15 mouse cellular contexts compared by ENCODE assay signal in genomic region chr2:144438424-144438823, GRCm38 (mm10).
DNase-seq lines count a peak whose midpoint lies in the region; ATAC-seq and TF ChIP-seq lines count a peak whose summit lies in the region.
"Had no signal": no experiment of that assay in that cellular context is flagged by ENCODE, and none has a peak within 500 bp of the region (broad histone marks: within the 10 kb centered on the region; RNA-seq: fewer than 3 reads in every experiment).

No protein-coding gene starts in this region.

- no peak for TF ChIP-seq EP300 in lung, postnatal 0 days (IDR thresholded peaks at IDR 0.05)
- no peak for TF ChIP-seq EP300 in MEL (IDR thresholded peaks at IDR 0.05; ENCODE audit: low read depth in 1 of 2, low read length in 2 of 2)
- TF ChIP-seq EP300 in liver, postnatal 0 days (IDR thresholded peaks at IDR 0.05; ENCODE audit: low read depth): no peak

- 62% methylated on average over 4 of the region's 4 CpGs for WGBS in lung, postnatal 0 days
- 49% methylated on average over 4 of the region's 4 CpGs for WGBS in liver, postnatal 0 days (ENCODE audit: insufficient replicate concordance)

- intact Hi-C loops in gastrocnemius, adult 2 months (cut with DNase I): no loop called here

- no peaks in the 10 kb centered on the region for H3K9me3 ChIP-seq in lung, postnatal 0 days (ENCODE audit: low read length)
- H3K9me3 ChIP-seq in MEL (replicated peaks; ENCODE audit: insufficient read depth, low read length): no peaks in the 10 kb centered on the region
- no peaks in the 10 kb centered on the region for H3K9me3 ChIP-seq in liver, postnatal 0 days (ENCODE audit: low read length)
- H3K9me3 ChIP-seq: embryonic facial prominence, embryonic 15.5 days; heart, embryonic 13.5 days; limb, embryonic 12.5 days; neural tube, embryonic 12.5 days had no signal

- peak; percentile 35 for TF ChIP-seq CTCF in gastrocnemius, adult 2 months (IDR thresholded peaks at IDR 0.05)
- TF ChIP-seq CTCF in lung, postnatal 0 days (IDR thresholded peaks at IDR 0.05): peak; percentile 44
- TF ChIP-seq CTCF in MEL (IDR thresholded peaks at IDR 0.05 in 2 of 3, conservative IDR thresholded peaks at IDR 0.05 in 1 of 3; ENCODE audit: control insufficient read depth in 1 of 3, insufficient read depth in 1 of 3, low read depth in 2 of 3, low read length in 3 of 3, poor library complexity in 1 of 3, severe bottlenecking in 1 of 3): peak; percentile 59 to 73 (median 62)
- peak; percentile 66 for TF ChIP-seq CTCF in liver, postnatal 0 days (IDR thresholded peaks at IDR 0.05; ENCODE audit: low read depth)

- H3K4me2 ChIP-seq in lung, postnatal 0 days (replicated peaks; ENCODE audit: low read depth, low read length): no peak overlapping the region
- H3K4me2 ChIP-seq in liver, postnatal 0 days (ENCODE audit: low read depth, low read length): no peak overlapping the region
- H3K4me2 ChIP-seq: embryonic facial prominence, embryonic 15.5 days; heart, embryonic 13.5 days; limb, embryonic 12.5 days; neural tube, embryonic 12.5 days had no signal

- no peak overlapping the region for H3K4me3 ChIP-seq in gastrocnemius, adult 2 months
- no peak overlapping the region for H3K4me3 ChIP-seq in lung, postnatal 0 days (ENCODE audit: low read depth, low read length)
- no peak overlapping the region for H3K4me3 ChIP-seq in MEL (ENCODE audit: control insufficient read depth in 1 of 2, insufficient read depth in 1 of 2, low read depth in 2 of 2, low read length in 2 of 2)
- H3K4me3 ChIP-seq in liver, postnatal 0 days (ENCODE audit: low read depth, low read length): no peak overlapping the region
- H3K4me3 ChIP-seq: embryonic facial prominence, embryonic 15.5 days; heart, embryonic 13.5 days; limb, embryonic 12.5 days; neural tube, embryonic 12.5 days had no signal

- no peaks in the 10 kb centered on the region for H3K27me3 ChIP-seq in lung, postnatal 0 days (replicated peaks; ENCODE audit: insufficient read depth, low read length)
- H3K27me3 ChIP-seq in MEL (ENCODE audit: control insufficient read depth in 1 of 2, insufficient read depth in 2 of 2, low read length in 2 of 2): peaks cover 0 to 1% of the 10 kb centered on the region in 2 experiments; a peak in 2 of 4 replicates
- H3K27me3 ChIP-seq in liver, postnatal 0 days (ENCODE audit: insufficient read depth, low read length): no peaks in the 10 kb centered on the region
- H3K27me3 ChIP-seq: embryonic facial prominence, embryonic 15.5 days; heart, embryonic 13.5 days; limb, embryonic 12.5 days; neural tube, embryonic 12.5 days had no signal

- no peaks in the 10 kb centered on the region for H3K4me1 ChIP-seq in lung, postnatal 0 days (ENCODE audit: insufficient read depth, low read depth, low read length)
- H3K4me1 ChIP-seq in MEL (ENCODE audit: control insufficient read depth in 1 of 2, insufficient read depth in 2 of 2, low read length in 2 of 2): no peaks in the 10 kb centered on the region
- H3K4me1 ChIP-seq in liver, postnatal 0 days (ENCODE audit: insufficient read depth): peaks cover 4% of the 10 kb centered on the region; the same call in 1 of the 2 replicates
- H3K4me1 ChIP-seq: heart, embryonic 13.5 days; limb, embryonic 12.5 days; neural tube, embryonic 12.5 days had no signal

- DNase-seq in gastrocnemius, adult 2 months: no peak
- no peak for DNase-seq in gastrocnemius, postnatal 10 days
- no peak for DNase-seq in lung, postnatal 0 days (ENCODE audit: low spot score)
- DNase-seq in lung, postnatal 14 days: no peak
- DNase-seq in MEL (ENCODE audit: low read depth, low spot score): peak; percentile 47
- DNase-seq in liver, postnatal 0 days: no peak
- DNase-seq in kidney, postnatal 25 days: no peak
- no peak for DNase-seq in cerebellum, adult 11-12 months
- DNase-seq: cerebellum, adult 9-11 months; spleen, adult 18-20 months; thymus, postnatal 36 days had no signal

- no peak overlapping the region for H3K27ac ChIP-seq in gastrocnemius, adult 2 months
- no peak overlapping the region for H3K27ac ChIP-seq in lung, postnatal 0 days (ENCODE audit: low read length)
- no peak overlapping the region for H3K27ac ChIP-seq in MEL (ENCODE audit: control insufficient read depth, low read depth, low read length)
- no peak overlapping the region for H3K27ac ChIP-seq in liver, postnatal 0 days (ENCODE audit: low read depth)
- H3K27ac ChIP-seq: embryonic facial prominence, embryonic 15.5 days; heart, embryonic 13.5 days; limb, embryonic 12.5 days; neural tube, embryonic 12.5 days had no signal

- TF ChIP-seq RAD21 in MEL (IDR thresholded peaks at IDR 0.05; ENCODE audit: low read depth, low read length): no peak; the same call in none of the 2 replicates

- TF ChIP-seq POLR2A in MEL (IDR thresholded peaks at IDR 0.05; ENCODE audit: control insufficient read depth in 1 of 2, insufficient read depth in 1 of 2, low read depth in 1 of 2, low read length in 2 of 2, poor library complexity in 1 of 2): no peak

- no peak overlapping the region for H3K9ac ChIP-seq in lung, postnatal 0 days (replicated peaks; ENCODE audit: low read depth)
- H3K9ac ChIP-seq in MEL (ENCODE audit: control insufficient read depth, low read depth, low read length, poor library complexity, severe bottlenecking): no peak overlapping the region
- no peak overlapping the region for H3K9ac ChIP-seq in liver, postnatal 0 days (replicated peaks)
- H3K9ac ChIP-seq: embryonic facial prominence, embryonic 15.5 days; heart, embryonic 13.5 days; limb, embryonic 12.5 days; neural tube, embryonic 12.5 days had no signal

- no peaks in the 10 kb centered on the region for H3K79me2 ChIP-seq in MEL (ENCODE audit: control insufficient read depth, insufficient read depth, low read length, poor library complexity)

- no peaks in the 10 kb centered on the region for H3K36me3 ChIP-seq in lung, postnatal 0 days (ENCODE audit: insufficient read depth, low read length)
- H3K36me3 ChIP-seq in MEL (ENCODE audit: control insufficient read depth in 1 of 2, insufficient read depth in 2 of 2, low read length in 2 of 2): no peaks in the 10 kb centered on the region
- no peaks in the 10 kb centered on the region for H3K36me3 ChIP-seq in liver, postnatal 0 days (replicated peaks; ENCODE audit: insufficient read depth, low read length)
- H3K36me3 ChIP-seq: embryonic facial prominence, embryonic 15.5 days; heart, embryonic 13.5 days; limb, embryonic 12.5 days; neural tube, embryonic 12.5 days had no signal

- no peak for ATAC-seq in lung, postnatal 0 days
- ATAC-seq in liver, postnatal 0 days: no peak

TF ChIP-seq in MEL, 35 proteins besides CTCF, POLR2A, EP300 and RAD21:
- TF ChIP-seq SMC3 (IDR thresholded peaks at IDR 0.05; ENCODE audit: low read depth, low read length) (peak; percentile 40; the same call in 1 of the 2 replicates), TAL1 (IDR thresholded peaks at IDR 0.05; ENCODE audit: low read length) (no peak)
